Mouse (Mus musculus) E14TG2a.4 (cell line): ENCODE results near the gene Jarid2.

Experiments used
- H3K27me3 ChIP-seq: 2 replicates; pipeline ENCODE4 v1.6.1; 2014; ENCODE audit warnings: low read length, control low read depth; ENCODE audit not compliant: insufficient read depth
- H3K36me3 ChIP-seq: 2 replicates; pipeline ENCODE4 v1.6.1; 2014; ENCODE audit warnings: low read length, control low read depth; ENCODE audit not compliant: insufficient read depth
- H3K4me1 ChIP-seq: replicated peaks from 2 replicates; pipeline ENCODE4 v1.6.1; 2014; ENCODE audit warnings: low read depth, low read length, control low read depth
- H3K4me3 ChIP-seq: replicated peaks from 2 replicates; pipeline ENCODE4 v1.5.1; 2014; ENCODE audit warnings: mild to moderate bottlenecking, low read length
- H3K9me3 ChIP-seq: 2 replicates; pipeline ENCODE4 v1.6.1; 2014; ENCODE audit warnings: low read length, control low read depth
- CTCF ChIP-seq: conservative IDR thresholded peaks from 2 replicates; pipeline ENCODE4 v1.5.1; 2014; ENCODE audit warnings: low read length
- NANOG ChIP-seq: IDR thresholded peaks from 2 replicates; pipeline ENCODE4 v1.6.1; 2014; ENCODE audit warnings: borderline replicate concordance, low read length, mixed read lengths
- POU5F1 ChIP-seq: IDR thresholded peaks from 2 replicates; pipeline ENCODE4 v1.6.1; 2014; ENCODE audit warnings: low read length, borderline replicate concordance

The Jarid2 gene

GRCm38 (mm10) chr13:44954232-44954568, 224.9 kb downstream of the Jarid2 start:
- H3K4me1 ChIP-seq, result peaks cover 16% of the 10 kb centered on the region
- no peaks in the 10 kb centered on the region for H3K36me3 ChIP-seq
- no peaks in the 10 kb centered on the region for H3K9me3 ChIP-seq
- no peak for TF ChIP-seq CTCF
- no peak for TF ChIP-seq NANOG
- TF ChIP-seq POU5F1, result no peak
- H3K27me3 ChIP-seq, result no peaks in the 10 kb centered on the region
- H3K4me3 ChIP-seq, result no peak overlapping the region

GRCm38 (mm10) chr13:44955781-44956180, 226.5 kb downstream of the Jarid2 start:
- H3K4me3 ChIP-seq, result no peak overlapping the region
- TF ChIP-seq NANOG, result no peak
- TF ChIP-seq CTCF, result no peak
- no peak for TF ChIP-seq POU5F1
- no peaks in the 10 kb centered on the region for H3K9me3 ChIP-seq
- peaks cover 14% of the 10 kb centered on the region for H3K4me1 ChIP-seq
- no peaks in the 10 kb centered on the region for H3K27me3 ChIP-seq
- no peaks in the 10 kb centered on the region for H3K36me3 ChIP-seq

GRCm38 (mm10) chr13:44957049-44957448, 227.8 kb downstream of the Jarid2 start:
- no peaks in the 10 kb centered on the region for H3K27me3 ChIP-seq
- TF ChIP-seq NANOG, result no peak
- no peak for TF ChIP-seq CTCF
- TF ChIP-seq POU5F1, result no peak
- H3K36me3 ChIP-seq, result no peaks in the 10 kb centered on the region
- H3K4me1 ChIP-seq, result peaks cover 8% of the 10 kb centered on the region
- H3K9me3 ChIP-seq, result peaks cover 10% of the 10 kb centered on the region
- no peak overlapping the region for H3K4me3 ChIP-seq

GRCm38 (mm10) chr13:44960542-44961291, 231.4 kb downstream of the Jarid2 start:
- Histone ChIP-seq H3K4me3 (no peak overlapping the region), H3K36me3 (no peaks in the 10 kb centered on the region), H3K27me3 (no peaks in the 10 kb centered on the region), H3K4me1 (no peaks in the 10 kb centered on the region), H3K9me3 (peaks cover 11% of the 10 kb centered on the region)
- TF ChIP-seq NANOG (no peak), POU5F1 (no peak), CTCF (no peak)
